Mouse (Mus musculus) neutrophil, adult 5-6 weeks (primary cell): ENCODE measurements around the gene Fam43b. TPM values are rescaled to one million over a fixed set of nuclear protein-coding genes. Genes with fewer than 3 reads are reported as not detected.

Experiments
- ATAC-seq: fragments of 151-379, 151-347 bp; 2 replicates; pipeline ENCODE4 v1.8.0; 2017; ENCODE audit warnings: mild to moderate bottlenecking, moderate TSS enrichment; ENCODE audit not compliant: insufficient number of reproducible peaks, poor library complexity, low FRiP score, severe bottlenecking; ENCODE audit errors: extremely low read depth
- total RNA-seq: library from RNA; stranded (forward); fragments of 200-1000 nt; gene quantifications from 2 replicates; pipeline ENCODE4 v1.2.3, GENCODE M21; 2017

The Fam43b gene
- total RNA-seq, 1 experiment from 2014 or later = not detected

GRCm38 (mm10) chr4:138396711-138397110, 383 bp upstream of the Fam43b start:
- ATAC-seq = no peak

- ATAC-seq = no peak
Measured at GRCm38 (mm10) chr4:138395087-138395970, 999 bp downstream of the Fam43b start.

GRCm38 (mm10) chr4:138393703-138394102, 2.6 kb downstream of the Fam43b start:
- ATAC-seq = no peak

GRCm38 (mm10) chr4:138383789-138384188, 12.5 kb downstream of the Fam43b start:
- no peak for ATAC-seq

- ATAC-seq = no peak
Measured at GRCm38 (mm10) chr4:138382462-138382861, 13.9 kb downstream of the Fam43b start.

- no peak for ATAC-seq
Measured at GRCm38 (mm10) chr4:138380132-138380689, 16.1 kb downstream of the Fam43b start.

GRCm38 (mm10) chr4:138379091-138379840, 17.1 kb downstream of the Fam43b start:
- ATAC-seq = no peak

GRCm38 (mm10) chr4:138377526-138377925, 18.8 kb downstream of the Fam43b start:
- no peak for ATAC-seq

- no peak for ATAC-seq
Measured at GRCm38 (mm10) chr4:138375117-138375516, 21.2 kb downstream of the Fam43b start.

- no peak for ATAC-seq
Measured at GRCm38 (mm10) chr4:138370996-138371516, 25.3 kb downstream of the Fam43b start.

GRCm38 (mm10) chr4:138368498-138369260, 27.6 kb downstream of the Fam43b start:
- ATAC-seq = no peak

GRCm38 (mm10) chr4:138367641-138368497, 28.5 kb downstream of the Fam43b start, which contains the start of gene Cda:
Gene Cda (minus strand): TSS chr4:138367992.
- ATAC-seq = no peak

GRCm38 (mm10) chr4:138366561-138366960, 29.8 kb downstream of the Fam43b start:
- no peak for ATAC-seq

- no peak for ATAC-seq
Measured at GRCm38 (mm10) chr4:138363511-138363910, 32.8 kb downstream of the Fam43b start.

GRCm38 (mm10) chr4:138362883-138363282, 33.4 kb downstream of the Fam43b start:
- no peak for ATAC-seq

GRCm38 (mm10) chr4:138361370-138361821, 34.9 kb downstream of the Fam43b start:
- ATAC-seq = no peak

GRCm38 (mm10) chr4:138358176-138358575, 38.2 kb downstream of the Fam43b start:
- ATAC-seq = no peak

GRCm38 (mm10) chr4:138356551-138356950, 39.8 kb downstream of the Fam43b start:
- ATAC-seq = no peak
